Mouse (Mus musculus) neural tube, embryonic 12.5 days (tissue): ENCODE results near the gene Gm17374. TPM values are rescaled to one million over a fixed set of nuclear protein-coding genes. Genes with fewer than 3 reads are reported as not detected.

ENCODE experiments used
- ATAC-seq: fragments of 200-750 bp; cut with Nextera tagmentation; 2 replicates; pipeline ENCODE4 v1.8.0; 2017; ENCODE audit warnings: low read depth, mild to moderate bottlenecking, moderate TSS enrichment, moderate library complexity; ENCODE audit not compliant: low FRiP score
- H3K27ac ChIP-seq: fragments of 300-500 bp; sonication (generic); 2 replicates; pipeline ENCODE4 v1.5.1; 2016
- H3K27me3 ChIP-seq: fragments of 300-500 bp; sonication (generic); replicated peaks from 2 replicates; pipeline ENCODE4 v1.6.1; 2016; ENCODE audit warnings: mild to moderate bottlenecking
- H3K36me3 ChIP-seq: fragments of 300-500 bp; sonication (generic); 2 replicates; pipeline ENCODE4 v1.6.1; 2016; ENCODE audit warnings: mild to moderate bottlenecking
- H3K4me1 ChIP-seq: fragments of 300-500 bp; sonication (generic); 2 replicates; pipeline ENCODE4 v1.6.1; 2016
- H3K4me2 ChIP-seq: fragments of 300-500 bp; sonication (generic); replicated peaks from 2 replicates; pipeline ENCODE4 v1.6.1; 2016; ENCODE audit warnings: mild to moderate bottlenecking
- H3K4me3 ChIP-seq: fragments of 300-500 bp; sonication (generic); 2 replicates; pipeline ENCODE4 v1.5.1; 2016
- H3K9ac ChIP-seq: fragments of 300-500 bp; sonication (generic); 2 replicates; pipeline ENCODE4 v1.6.1; 2016; ENCODE audit warnings: mild to moderate bottlenecking
- H3K9me3 ChIP-seq: fragments of 300-500 bp; sonication (generic); 2 replicates; pipeline ENCODE4 v1.6.1; 2016; ENCODE audit warnings: mild to moderate bottlenecking
- WGBS: fragments of 180-500 bp; shearing (Covaris S2); methylation state at CpG from one replicate; pipeline ENCODE4 v1.1.7; 2016; 5-methylcytosine and 5-hydroxymethylcytosine counted together
- polyA plus RNA-seq: library from polyadenylated mRNA; unstranded; fragments of >200 nt; fragmentation: Nextera tagmentation; extraction: Ambion mirVana; gene quantifications from 2 replicates; pipeline ENCODE4 v1.2.1, GENCODE M21; 2016

Gm17374 gene
- polyA plus RNA-seq, 1 experiment from 2014 or later = not detected

- ATAC-seq = no peak
- WGBS = 83% methylated on average over 2 of the region's 2 CpGs
- peaks cover 27% of the 10 kb centered on the region for H3K36me3 ChIP-seq
Observed at GRCm38 (mm10) chr2:140200713-140201112, 48.9 kb downstream of the Gm17374 start.

GRCm38 (mm10) chr2:140202573-140202972, 50.7 kb downstream of the Gm17374 start:
- peaks cover 23% of the 10 kb centered on the region for H3K36me3 ChIP-seq

More at GRCm38 (mm10) chr2:140200713-140201112, 48.9 kb downstream of the Gm17374 start:
- Histone ChIP-seq H3K9ac (no peak overlapping the region), H3K27me3 (no peaks in the 10 kb centered on the region), H3K4me2 (no peak overlapping the region), H3K9me3 (no peaks in the 10 kb centered on the region), H3K4me1 (no peaks in the 10 kb centered on the region), H3K27ac (no peak overlapping the region), H3K4me3 (no peak overlapping the region)

More at GRCm38 (mm10) chr2:140202573-140202972, 50.7 kb downstream of the Gm17374 start:
- no peak overlapping the region for H3K9ac ChIP-seq
- no peaks in the 10 kb centered on the region for H3K27me3 ChIP-seq
- no peak overlapping the region for H3K4me3 ChIP-seq
- H3K27ac ChIP-seq = no peak overlapping the region
- ATAC-seq = no peak
- no peaks in the 10 kb centered on the region for H3K4me1 ChIP-seq
- WGBS = 95% methylated on average over 5 of the region's 5 CpGs
- H3K4me2 ChIP-seq = no peak overlapping the region
- H3K9me3 ChIP-seq = no peaks in the 10 kb centered on the region

Other genes with a start within 250 kb of the Gm17374 start
- 12.8 and 14.4 TPM in 2 replicates for gene Tasp1, start 85.2 kb upstream of the Gm17374 start, polyA plus RNA-seq
- 23.6 and 28.8 TPM in 2 replicates for gene Esf1, start 18.5 kb downstream of the Gm17374 start, polyA plus RNA-seq
- 32.7 and 33.3 TPM in 2 replicates for gene Ndufaf5, start 18.6 kb downstream of the Gm17374 start, polyA plus RNA-seq
- gene Sel1l2, start 237.7 kb downstream of the Gm17374 start, polyA plus RNA-seq = not detected in 2 replicates
- gene Macrod2, start 243.3 kb downstream of the Gm17374 start, polyA plus RNA-seq = 52.6 and 53.8 TPM in 2 replicates